Mouse (Mus musculus): ENCODE measurements around the gene Nrip1. TPM values are rescaled to one million over a fixed set of nuclear protein-coding genes. Genes with fewer than 3 reads are reported as not detected.

Nrip1 gene
- total RNA-seq, 1 experiment = 11.8 TPM

GRCm38 (mm10) chr16:76363641-76364040 is 10.0 kb downstream of the Nrip1 start:
- no peak for DNase-seq (ENCODE audit: low read depth, low spot score)
- Histone ChIP-seq H3K9ac (ENCODE audit: insufficient read depth, low read depth, low read length, poor library complexity, severe bottlenecking) (no peak overlapping the region), H3K27ac (ENCODE audit: insufficient read depth, low read depth, low read length, poor library complexity, severe bottlenecking) (no peak overlapping the region)

GRCm38 (mm10) chr16:76362982-76363381 is 10.6 kb downstream of the Nrip1 start:
- peaks cover 2 to 3% of the 10 kb centered on the region in 2 experiments; a peak in 2 of 4 replicates for H3K4me1 ChIP-seq (ENCODE audit: control insufficient read depth in 2 of 2, insufficient read depth in 2 of 2, low read length in 2 of 2, poor library complexity in 1 of 2)
- no peak overlapping the region for H3K9ac ChIP-seq (ENCODE audit: insufficient read depth, low read depth, low read length, poor library complexity, severe bottlenecking)
- no peak for TF ChIP-seq HCFC1 (IDR thresholded peaks at IDR 0.05; ENCODE audit: borderline replicate concordance, insufficient read depth, low read length)
- TF ChIP-seq ZNF384 (IDR thresholded peaks at IDR 0.05; ENCODE audit: low read depth, low read length) = no peak
- TF ChIP-seq ZC3H11A (IDR thresholded peaks at IDR 0.05; ENCODE audit: borderline replicate concordance, low read depth, low read length) = no peak
- no peak for TF ChIP-seq MAFK (IDR thresholded peaks at IDR 0.05; ENCODE audit: insufficient read depth, low read depth, low read length)
- TF ChIP-seq CHD2 (IDR thresholded peaks at IDR 0.05; ENCODE audit: low read depth, low read length) = no peak
- H3K36me3 ChIP-seq (ENCODE audit: control insufficient read depth, insufficient read depth, low read length, poor library complexity, severe bottlenecking) = no peaks in the 10 kb centered on the region
- in situ Hi-C loops (cut with MboI; ENCODE audit: low sequenced_read_pairs in 2 of 2, unreplicated experiment in 2 of 2) = no loop called here
- H3K27ac ChIP-seq (ENCODE audit: insufficient read depth, low read depth, low read length, poor library complexity, severe bottlenecking) = no peak overlapping the region
- H3K4me3 ChIP-seq (ENCODE audit: insufficient read depth in 1 of 2, low read depth in 1 of 2, low read length in 2 of 2, poor library complexity in 1 of 2, severe bottlenecking in 1 of 2) = no peak overlapping the region
- H3K9me3 ChIP-seq (ENCODE audit: control insufficient read depth, insufficient read depth, low read depth, low read length) = no peaks in the 10 kb centered on the region
- no peak for DNase-seq (ENCODE audit: low read depth, low spot score)

More at GRCm38 (mm10) chr16:76363641-76364040, 10.0 kb downstream of the Nrip1 start:
- in situ Hi-C loops (cut with MboI; ENCODE audit: low sequenced_read_pairs in 2 of 2, unreplicated experiment in 2 of 2) = no loop called here
- TF ChIP-seq ZC3H11A (IDR thresholded peaks at IDR 0.05; ENCODE audit: borderline replicate concordance, low read depth, low read length) (no peak), ZNF384 (IDR thresholded peaks at IDR 0.05; ENCODE audit: low read depth, low read length) (no peak), MAFK (IDR thresholded peaks at IDR 0.05; ENCODE audit: insufficient read depth, low read depth, low read length) (no peak), CHD2 (IDR thresholded peaks at IDR 0.05; ENCODE audit: low read depth, low read length) (no peak), HCFC1 (IDR thresholded peaks at IDR 0.05; ENCODE audit: borderline replicate concordance, insufficient read depth, low read length) (no peak)
- H3K36me3 ChIP-seq (ENCODE audit: control insufficient read depth, insufficient read depth, low read length, poor library complexity, severe bottlenecking) = no peaks in the 10 kb centered on the region
- H3K9me3 ChIP-seq (ENCODE audit: control insufficient read depth, insufficient read depth, low read depth, low read length) = no peaks in the 10 kb centered on the region
- H3K4me1 ChIP-seq (ENCODE audit: control insufficient read depth in 2 of 2, insufficient read depth in 2 of 2, low read length in 2 of 2, poor library complexity in 1 of 2) = peaks cover 2% of the 10 kb centered on the region in 2 experiments; a peak in 1 of 4 replicates
- no peak overlapping the region for H3K4me3 ChIP-seq (ENCODE audit: insufficient read depth in 1 of 2, low read depth in 1 of 2, low read length in 2 of 2, poor library complexity in 1 of 2, severe bottlenecking in 1 of 2)

GRCm38 (mm10) chr16:76360441-76360840 is 13.2 kb downstream of the Nrip1 start:
- DNase-seq (ENCODE audit: low read depth, low spot score) = no peak
- Histone ChIP-seq H3K4me3 (ENCODE audit: insufficient read depth in 1 of 2, low read depth in 1 of 2, low read length in 2 of 2, poor library complexity in 1 of 2, severe bottlenecking in 1 of 2) (no peak overlapping the region), H3K4me1 (ENCODE audit: control insufficient read depth in 2 of 2, insufficient read depth in 2 of 2, low read length in 2 of 2, poor library complexity in 1 of 2) (peaks cover 0 to 3% of the 10 kb centered on the region in 2 experiments; a peak in 2 of 4 replicates), H3K9ac (ENCODE audit: insufficient read depth, low read depth, low read length, poor library complexity, severe bottlenecking) (no peak overlapping the region), H3K27ac (ENCODE audit: insufficient read depth, low read depth, low read length, poor library complexity, severe bottlenecking) (no peak overlapping the region), H3K9me3 (ENCODE audit: control insufficient read depth, insufficient read depth, low read depth, low read length) (no peaks in the 10 kb centered on the region), H3K36me3 (ENCODE audit: control insufficient read depth, insufficient read depth, low read length, poor library complexity, severe bottlenecking) (no peaks in the 10 kb centered on the region)
- TF ChIP-seq CHD2 (IDR thresholded peaks at IDR 0.05; ENCODE audit: low read depth, low read length) (no peak), ZNF384 (IDR thresholded peaks at IDR 0.05; ENCODE audit: low read depth, low read length) (no peak), HCFC1 (IDR thresholded peaks at IDR 0.05; ENCODE audit: borderline replicate concordance, insufficient read depth, low read length) (no peak), ZC3H11A (IDR thresholded peaks at IDR 0.05; ENCODE audit: borderline replicate concordance, low read depth, low read length) (no peak), MAFK (IDR thresholded peaks at IDR 0.05; ENCODE audit: insufficient read depth, low read depth, low read length) (no peak)
- in situ Hi-C loops (cut with MboI; ENCODE audit: low sequenced_read_pairs in 2 of 2, unreplicated experiment in 2 of 2) = no loop called here

GRCm38 (mm10) chr16:76358757-76359156 is 14.9 kb downstream of the Nrip1 start:
- Histone ChIP-seq H3K9ac (ENCODE audit: insufficient read depth, low read depth, low read length, poor library complexity, severe bottlenecking) (no peak overlapping the region), H3K36me3 (ENCODE audit: control insufficient read depth, insufficient read depth, low read length, poor library complexity, severe bottlenecking) (no peaks in the 10 kb centered on the region), H3K4me1 (ENCODE audit: control insufficient read depth in 2 of 2, insufficient read depth in 2 of 2, low read length in 2 of 2, poor library complexity in 1 of 2) (peaks cover 2 to 7% of the 10 kb centered on the region in 2 experiments; a peak in 3 of 4 replicates), H3K9me3 (ENCODE audit: control insufficient read depth, insufficient read depth, low read depth, low read length) (no peaks in the 10 kb centered on the region), H3K27ac (ENCODE audit: insufficient read depth, low read depth, low read length, poor library complexity, severe bottlenecking) (no peak overlapping the region), H3K4me3 (ENCODE audit: insufficient read depth in 1 of 2, low read depth in 1 of 2, low read length in 2 of 2, poor library complexity in 1 of 2, severe bottlenecking in 1 of 2) (no peak overlapping the region)
- in situ Hi-C loops (cut with MboI; ENCODE audit: low sequenced_read_pairs in 2 of 2, unreplicated experiment in 2 of 2) = no loop called here
- no peak for DNase-seq (ENCODE audit: low read depth, low spot score)
- no peak for TF ChIP-seq ZNF384 (IDR thresholded peaks at IDR 0.05; ENCODE audit: low read depth, low read length)
- no peak for TF ChIP-seq CHD2 (IDR thresholded peaks at IDR 0.05; ENCODE audit: low read depth, low read length)
- no peak for TF ChIP-seq ZC3H11A (IDR thresholded peaks at IDR 0.05; ENCODE audit: borderline replicate concordance, low read depth, low read length)
- no peak for TF ChIP-seq MAFK (IDR thresholded peaks at IDR 0.05; ENCODE audit: insufficient read depth, low read depth, low read length)
- no peak for TF ChIP-seq HCFC1 (IDR thresholded peaks at IDR 0.05; ENCODE audit: borderline replicate concordance, insufficient read depth, low read length)
